Mouse (Mus musculus) lung, postnatal 36 days (tissue): ENCODE data around the gene Dmwd.

Experiments
- DNase-seq: peaks from one replicate; pipeline ENCODE4 v3.0.0; 2022; ENCODE audit warnings: mixed read lengths

The Dmwd gene

DNA sequence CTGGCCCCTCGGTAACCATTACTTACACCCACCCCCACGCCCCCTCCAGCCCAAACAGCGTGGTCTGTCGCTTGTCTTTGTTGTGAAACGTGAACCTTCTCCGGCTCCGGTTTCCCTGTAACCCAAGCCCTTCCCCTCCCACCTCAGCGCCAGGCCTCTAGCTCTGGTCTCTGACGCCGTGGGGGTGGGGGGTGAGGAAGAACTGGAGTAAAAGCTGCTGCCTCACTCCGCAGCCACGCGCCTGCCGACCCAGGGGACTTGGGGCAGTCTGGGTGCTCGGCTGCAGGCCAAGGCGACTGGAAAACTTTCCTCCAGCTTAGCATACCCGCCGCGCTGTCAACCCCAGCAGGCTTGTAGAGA is 19.7 kb downstream of the Dmwd start:
- peak; percentile 65 for DNase-seq

DNA sequence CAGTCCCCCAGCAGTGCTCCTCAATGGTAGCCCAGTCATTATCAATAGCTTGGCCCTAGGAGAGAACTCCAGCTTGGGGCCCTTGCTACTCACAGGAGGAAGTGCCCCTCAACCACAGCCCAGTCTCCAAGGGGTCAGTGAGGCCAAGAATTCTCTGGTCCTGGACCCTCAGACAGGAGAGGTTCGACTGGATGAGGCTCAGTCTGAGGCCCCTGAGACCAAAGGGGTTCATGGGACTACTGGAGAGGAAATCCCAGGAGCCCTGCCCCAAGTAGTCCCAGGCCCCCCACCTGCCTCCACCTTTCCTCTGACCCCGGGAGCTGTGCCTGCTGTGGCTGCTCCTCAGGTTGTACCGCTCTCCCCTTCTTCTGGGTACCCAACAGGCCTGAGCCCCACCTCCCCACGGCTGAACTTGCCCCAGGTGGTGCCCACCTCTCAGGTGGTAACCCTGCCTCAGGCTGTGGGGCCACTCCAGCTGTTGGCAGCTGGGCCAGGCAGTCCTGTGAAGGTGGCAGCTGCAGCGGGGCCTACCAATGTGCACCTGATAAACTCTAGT is 20.5 kb downstream of the Dmwd start:
- no peak for DNase-seq

- DNase-seq, result no peak
Observed at GRCm38 (mm10) chr7:19097217-19097616, 21.2 kb downstream of the Dmwd start.

- no peak for DNase-seq
Observed at GRCm38 (mm10) chr7:19097863-19098262, 21.8 kb downstream of the Dmwd start.

DNA sequence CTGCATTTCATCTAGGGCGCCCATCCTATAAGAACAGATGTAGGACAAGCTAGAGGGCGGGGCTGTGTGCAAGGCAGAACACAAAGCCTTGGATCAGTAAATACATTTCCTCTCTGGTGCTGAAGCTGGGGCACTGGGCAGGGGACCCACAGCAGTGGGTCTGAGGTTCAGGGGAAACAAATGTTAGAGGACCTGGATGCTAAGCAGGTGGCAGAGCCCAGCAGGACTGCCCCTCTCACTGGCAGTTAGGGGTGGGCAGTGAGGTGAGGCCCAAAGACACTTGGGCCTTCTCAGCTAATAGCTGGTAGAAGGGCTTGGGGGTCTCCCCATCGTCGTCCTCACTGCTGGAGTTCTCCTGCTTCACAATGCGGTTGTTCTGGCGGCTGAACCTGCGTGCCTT is 22.8 kb downstream of the Dmwd start:
- DNase-seq, result no peak

- no peak for DNase-seq
Observed at GRCm38 (mm10) chr7:19100290-19100689, 24.3 kb downstream of the Dmwd start.

DNA sequence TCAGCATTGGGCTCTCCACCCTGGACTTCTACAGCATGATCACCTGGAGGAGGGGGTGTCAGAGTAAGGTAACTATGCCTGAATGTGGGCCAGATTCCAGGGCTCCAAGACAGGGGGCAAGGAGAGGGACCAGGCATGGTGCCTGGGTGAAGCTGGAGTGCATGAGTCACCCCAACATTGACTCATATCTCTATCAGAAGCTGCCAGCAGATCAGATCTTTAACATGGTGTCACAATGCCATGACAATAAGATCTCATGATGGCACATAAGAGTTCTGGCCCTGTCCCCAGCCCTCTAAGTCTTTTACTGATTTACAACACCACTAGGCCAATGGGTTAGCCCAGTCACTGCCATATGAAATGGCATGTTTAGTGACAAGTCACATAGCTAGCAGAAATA is 27.7 kb downstream of the Dmwd start:
- DNase-seq, result no peak

GRCm38 (mm10) chr7:19104486-19104885 is 28.5 kb downstream of the Dmwd start:
- DNase-seq, result no peak

DNA sequence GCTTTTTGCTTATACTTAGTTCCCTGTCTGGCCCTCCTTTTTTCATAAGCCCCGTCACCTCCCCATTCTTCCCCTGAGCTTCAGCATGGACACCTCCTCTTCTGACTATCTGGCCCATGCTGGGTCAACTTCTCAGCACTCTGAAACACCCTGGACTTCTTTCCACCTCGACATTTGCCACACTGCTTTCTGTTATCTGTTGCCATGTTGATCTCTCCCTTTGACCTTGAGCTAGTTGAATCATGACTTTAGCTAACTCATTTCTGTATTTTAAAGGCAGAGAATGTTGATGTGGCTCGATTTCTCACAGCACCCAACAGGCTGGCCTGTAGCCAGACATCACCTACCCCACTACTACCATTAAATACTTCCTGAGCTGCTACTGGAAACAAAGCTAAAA is 31.4 kb downstream of the Dmwd start:
- no peak for DNase-seq

GRCm38 (mm10) chr7:19109565-19109964 is 33.5 kb downstream of the Dmwd start:
- DNase-seq, result no peak

DNA sequence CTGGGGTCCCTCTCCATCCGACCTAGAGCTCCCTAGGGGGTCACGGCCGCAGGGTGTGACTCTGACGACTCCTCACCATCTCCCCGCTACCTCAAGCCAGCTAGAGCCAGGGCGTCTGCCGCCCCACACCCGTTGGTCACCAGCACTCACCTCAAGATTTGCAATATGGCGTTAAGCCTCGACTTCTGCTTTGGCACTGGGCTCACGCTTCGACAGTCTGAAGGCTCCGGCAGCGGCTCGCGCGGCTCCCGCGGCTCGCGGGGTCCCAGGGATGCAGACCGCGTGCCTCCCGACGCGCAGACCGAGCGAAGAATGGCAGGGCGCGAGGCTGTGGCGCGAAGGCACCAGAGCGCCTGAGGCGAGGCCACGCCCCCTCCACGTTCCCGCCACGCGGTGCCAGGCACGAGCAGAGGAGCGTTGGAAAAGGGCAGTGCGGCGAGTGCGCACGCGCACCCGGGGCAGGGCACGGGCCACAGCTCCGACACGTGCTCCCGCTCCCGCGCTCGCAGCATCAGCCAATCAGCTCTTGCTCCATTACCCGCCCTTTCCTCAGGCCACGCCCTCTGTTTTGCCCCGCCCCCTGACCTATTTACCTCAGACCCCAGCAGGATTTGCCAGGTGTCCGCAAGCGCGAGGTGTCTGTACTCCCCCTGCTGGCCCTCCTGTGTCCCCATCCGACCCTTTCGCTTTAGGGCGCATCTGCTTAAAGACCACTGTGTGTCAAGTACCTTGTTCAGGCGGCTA is 42.2 kb downstream of the Dmwd start, which contains the start of gene Gm4969:
Gene Gm4969 (minus strand): TSS at position 341 of the 744 bp plus-strand sequence.
- DNase-seq, result peak; percentile 47

DNA sequence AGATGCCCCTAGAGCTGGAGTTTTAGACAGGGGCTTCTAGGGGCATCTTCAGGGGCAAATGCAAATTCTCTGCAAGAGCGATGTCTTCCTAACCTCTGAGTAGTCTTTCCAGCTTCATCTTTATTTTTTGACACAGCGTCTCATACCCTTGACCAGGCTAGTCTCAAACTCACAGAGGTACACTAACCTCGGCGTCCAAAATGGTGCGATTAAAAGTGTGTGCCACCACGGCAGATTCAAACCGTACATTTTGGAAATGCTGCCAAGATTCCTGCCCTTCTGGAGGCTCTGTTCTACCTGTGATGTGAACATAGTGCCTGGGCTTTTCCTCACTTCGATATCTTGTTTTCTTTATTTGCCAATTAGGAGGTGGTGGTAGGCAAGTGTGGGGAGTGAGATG is 43.1 kb downstream of the Dmwd start:
- peak; percentile 11 for DNase-seq

- peak; percentile 98 for DNase-seq
Observed at GRCm38 (mm10) chr7:19119631-19120429, 43.8 kb downstream of the Dmwd start, which contains the start of gene Fbxo46. Gene Fbxo46, plus strand, starts transcription at chr7:19119859.

- DNase-seq, result no peak
Observed at GRCm38 (mm10) chr7:19121686-19122085, 45.7 kb downstream of the Dmwd start.

DNA sequence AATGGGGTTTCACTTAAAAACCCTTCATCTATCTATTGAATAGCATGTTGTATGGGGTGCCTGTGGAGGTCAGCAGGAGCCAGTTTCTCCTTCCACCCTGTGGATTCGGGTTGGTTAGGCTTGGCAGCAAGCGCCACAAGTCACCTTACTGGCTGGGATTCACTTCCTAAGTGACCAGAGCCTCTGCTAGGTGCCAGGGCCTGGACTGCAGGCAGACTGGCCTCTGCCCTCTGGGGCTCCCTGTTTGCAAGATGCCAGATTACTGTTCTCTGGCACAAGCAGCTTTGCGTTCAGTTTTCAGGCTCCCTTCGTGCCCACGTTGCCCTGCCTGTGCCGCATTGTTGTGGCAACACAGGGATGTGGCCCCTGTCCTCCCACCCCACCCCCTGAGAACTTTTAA is 48.7 kb downstream of the Dmwd start:
- no peak for DNase-seq

DNA sequence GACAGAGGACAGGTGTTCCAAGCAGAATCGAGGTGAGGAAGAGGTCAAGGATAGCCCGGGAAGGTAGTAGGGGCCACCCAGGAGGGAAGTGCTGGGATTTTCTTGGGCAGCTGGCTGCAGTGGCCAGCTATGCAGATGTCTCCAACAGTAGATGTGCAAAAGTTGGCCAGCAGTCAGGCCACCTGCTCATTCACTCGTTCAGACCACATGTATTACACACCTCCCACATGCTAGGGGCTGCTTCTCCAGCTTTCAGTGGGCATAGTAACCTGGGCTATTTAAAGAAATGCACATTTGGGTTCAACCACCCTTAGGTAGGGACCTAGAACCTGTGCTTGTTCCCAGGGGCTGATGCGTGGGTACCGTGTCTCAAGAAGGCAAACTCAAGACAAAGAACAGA is 51.7 kb downstream of the Dmwd start:
- DNase-seq, result no peak

DNA sequence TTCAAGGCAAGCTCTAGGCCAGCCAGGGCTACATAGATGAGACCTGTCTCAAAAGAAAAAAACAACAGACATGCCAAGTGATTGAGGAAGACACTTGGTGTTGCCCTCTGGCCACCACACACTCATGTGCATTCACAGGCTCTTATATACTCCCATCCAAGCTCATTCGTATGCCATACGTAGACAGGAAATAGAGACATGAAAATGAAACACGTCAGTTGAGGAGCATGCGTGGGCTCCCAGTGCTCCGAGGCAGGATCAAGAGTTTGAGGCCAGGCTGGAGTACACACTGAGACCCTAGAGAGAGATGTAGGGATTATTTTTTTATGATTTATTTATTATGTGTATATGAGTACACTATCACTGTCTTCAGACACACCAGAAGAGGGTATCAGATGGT is 53.4 kb downstream of the Dmwd start:
- no peak for DNase-seq

DNA sequence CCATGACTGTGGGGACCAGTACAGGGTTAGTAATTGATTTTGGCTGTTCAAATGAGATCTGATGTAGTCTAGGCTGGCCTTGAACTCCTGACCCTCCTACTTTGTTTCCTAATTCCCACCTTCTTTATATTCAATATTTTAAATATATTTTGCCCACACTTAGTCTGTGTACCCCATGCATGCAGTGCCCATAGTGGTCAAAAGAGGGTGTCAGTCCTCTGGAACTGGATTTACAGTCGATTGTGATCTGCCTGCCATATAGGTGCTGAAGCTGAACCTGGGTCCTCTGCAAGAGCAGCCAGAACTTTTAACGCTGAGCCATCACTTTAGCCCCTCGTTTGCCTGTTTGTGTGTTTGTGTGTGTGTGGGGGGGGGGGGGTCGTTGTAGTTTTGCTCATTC is 54.6 kb downstream of the Dmwd start:
- DNase-seq, result peak; percentile 23

DNA sequence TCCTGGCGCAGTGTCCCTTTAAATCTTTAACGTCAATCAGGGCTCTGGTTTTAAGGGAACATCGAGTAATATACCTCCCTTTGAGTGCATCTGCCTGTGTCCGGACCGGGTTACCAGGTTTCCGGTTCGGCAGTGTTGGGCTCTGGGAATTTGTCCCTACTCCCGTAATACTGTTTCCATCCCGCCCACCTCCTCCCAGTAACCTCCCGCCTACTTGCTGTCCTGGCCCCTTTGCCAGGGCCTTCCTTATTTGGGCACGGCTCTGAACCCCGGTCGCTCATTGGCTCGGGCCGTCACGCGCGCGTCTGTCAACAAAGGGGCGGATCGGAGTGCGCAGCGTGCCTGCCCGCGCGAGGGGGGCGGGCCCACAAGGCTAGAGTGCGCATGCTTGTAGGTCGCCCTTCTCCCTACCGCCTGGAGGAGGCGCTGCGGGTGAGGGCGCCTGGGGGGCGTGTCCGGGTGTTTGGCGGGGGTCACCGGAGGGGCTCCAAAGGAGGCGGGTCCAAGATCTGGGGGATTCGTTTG is 55.4 kb downstream of the Dmwd start:
- peak; percentile 99 for DNase-seq
